Mouse (Mus musculus): ENCODE measurements around the gene Psmc3. TPM values are rescaled to one million over a fixed set of nuclear protein-coding genes. Genes with fewer than 3 reads are reported as not detected.

The Psmc3 gene
- polyA plus RNA-seq, 1 experiment from 2014 or later = 298 TPM

- no peaks in the 10 kb centered on the region for H3K4me1 ChIP-seq (replicated peaks; ENCODE audit: control insufficient read depth, insufficient read depth, low read length)
- H3K4me3 ChIP-seq (ENCODE audit: low read length) = no peak overlapping the region
- peaks cover 35% of the 10 kb centered on the region for H3K36me3 ChIP-seq (ENCODE audit: control insufficient read depth, insufficient read depth, low read length)
- 89% methylated on average over 16 of the region's 16 CpGs for WGBS
- ATAC-seq (ENCODE audit: low read depth) = no peak
- no peak overlapping the region for H3K27ac ChIP-seq (ENCODE audit: low read length)
- no peaks in the 10 kb centered on the region for H3K27me3 ChIP-seq (ENCODE audit: control insufficient read depth, insufficient read depth, low read depth, low read length)
- no peak overlapping the region for H3K9ac ChIP-seq (ENCODE audit: low read length)
- H3K9me3 ChIP-seq (ENCODE audit: control insufficient read depth, low read length) = no peaks in the 10 kb centered on the region
- no peak overlapping the region for H3K4me2 ChIP-seq (ENCODE audit: low read depth, low read length)
These were observed 9.2 kb downstream of the Psmc3 start for GRCm38 (mm10) chr2:91062779-91063606.

- Histone ChIP-seq H3K9me3 (ENCODE audit: control insufficient read depth, low read length) (no peaks in the 10 kb centered on the region), H3K4me3 (ENCODE audit: low read length) (no peak overlapping the region), H3K4me2 (ENCODE audit: low read depth, low read length) (no peak overlapping the region), H3K27me3 (ENCODE audit: control insufficient read depth, insufficient read depth, low read depth, low read length) (no peaks in the 10 kb centered on the region), H3K4me1 (replicated peaks; ENCODE audit: control insufficient read depth, insufficient read depth, low read length) (peaks cover 11% of the 10 kb centered on the region), H3K9ac (ENCODE audit: low read length) (no peak overlapping the region), H3K36me3 (ENCODE audit: control insufficient read depth, insufficient read depth, low read length) (peaks cover 25% of the 10 kb centered on the region), H3K27ac (ENCODE audit: low read length) (no peak overlapping the region)
- WGBS = 84% methylated on average over 6 of the region's 6 CpGs
- ATAC-seq (ENCODE audit: low read depth) = no peak
These were observed 10.4 kb downstream of the Psmc3 start for GRCm38 (mm10) chr2:91064211-91064610.

GRCm38 (mm10) chr2:91065544-91065943 lies 11.7 kb downstream of the Psmc3 start:
- Histone ChIP-seq H3K9ac (ENCODE audit: low read length) (no peak overlapping the region), H3K4me1 (replicated peaks; ENCODE audit: control insufficient read depth, insufficient read depth, low read length) (peaks cover 15% of the 10 kb centered on the region), H3K27ac (ENCODE audit: low read length) (no peak overlapping the region), H3K27me3 (ENCODE audit: control insufficient read depth, insufficient read depth, low read depth, low read length) (no peaks in the 10 kb centered on the region), H3K36me3 (ENCODE audit: control insufficient read depth, insufficient read depth, low read length) (peaks cover 20% of the 10 kb centered on the region), H3K4me2 (ENCODE audit: low read depth, low read length) (no peak overlapping the region), H3K4me3 (ENCODE audit: low read length) (no peak overlapping the region), H3K9me3 (ENCODE audit: control insufficient read depth, low read length) (no peaks in the 10 kb centered on the region)
- WGBS = 54% methylated on average over 3 of the region's 3 CpGs
- ATAC-seq (ENCODE audit: low read depth) = no peak

DNA sequence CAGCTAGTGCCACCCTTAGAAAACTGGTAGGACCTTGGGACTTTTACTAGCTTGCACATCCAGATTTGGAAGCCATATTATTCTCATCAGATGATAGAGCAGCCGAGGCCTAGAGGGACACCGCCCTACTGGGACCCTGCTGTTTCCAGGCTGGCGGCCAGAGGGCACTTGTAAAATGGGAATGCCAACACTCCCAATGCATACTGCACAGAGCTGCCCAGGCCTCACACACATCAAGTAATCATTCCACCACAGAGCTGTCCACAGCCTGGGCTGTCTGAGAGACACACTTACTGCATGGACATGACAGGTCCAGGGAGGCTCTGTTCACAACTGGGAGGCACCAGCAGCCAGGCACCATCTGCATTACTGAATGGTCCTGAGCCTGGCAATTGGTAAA lies 12.6 kb downstream of the Psmc3 start:
- no peak for ATAC-seq (ENCODE audit: low read depth)
- WGBS = 84% methylated on average over 3 of the region's 3 CpGs
- H3K27ac ChIP-seq (ENCODE audit: low read length) = no peak overlapping the region

GRCm38 (mm10) chr2:91068162-91068871 lies 14.5 kb downstream of the Psmc3 start:
- Histone ChIP-seq H3K27ac (ENCODE audit: low read length) (no peak overlapping the region), H3K27me3 (ENCODE audit: control insufficient read depth, insufficient read depth, low read depth, low read length) (no peaks in the 10 kb centered on the region), H3K36me3 (ENCODE audit: control insufficient read depth, insufficient read depth, low read length) (peaks cover 5% of the 10 kb centered on the region), H3K4me1 (replicated peaks; ENCODE audit: control insufficient read depth, insufficient read depth, low read length) (peaks cover 20% of the 10 kb centered on the region), H3K9ac (ENCODE audit: low read length) (peak overlapping the region; percentile 53), H3K9me3 (ENCODE audit: control insufficient read depth, low read length) (no peaks in the 10 kb centered on the region), H3K4me2 (ENCODE audit: low read depth, low read length) (peak overlapping the region; percentile 83; the same call in 1 of the 2 replicates), H3K4me3 (ENCODE audit: low read length) (peak overlapping the region; percentile 68)
- ATAC-seq (ENCODE audit: low read depth) = no peak
- 53% methylated on average over 13 of the region's 13 CpGs for WGBS

More for the DNA sequence above, 12.6 kb downstream of the Psmc3 start:
- no peak overlapping the region for H3K4me3 ChIP-seq (ENCODE audit: low read length)
- H3K9ac ChIP-seq (ENCODE audit: low read length) = no peak overlapping the region
- H3K9me3 ChIP-seq (ENCODE audit: control insufficient read depth, low read length) = no peaks in the 10 kb centered on the region
- H3K27me3 ChIP-seq (ENCODE audit: control insufficient read depth, insufficient read depth, low read depth, low read length) = no peaks in the 10 kb centered on the region
- H3K4me1 ChIP-seq (replicated peaks; ENCODE audit: control insufficient read depth, insufficient read depth, low read length) = peaks cover 20% of the 10 kb centered on the region
- no peak overlapping the region for H3K4me2 ChIP-seq (ENCODE audit: low read depth, low read length)
- H3K36me3 ChIP-seq (ENCODE audit: control insufficient read depth, insufficient read depth, low read length) = peaks cover 14% of the 10 kb centered on the region

- 37% methylated on average over 6 of the region's 6 CpGs for WGBS
- H3K9ac ChIP-seq (ENCODE audit: low read length) = peak overlapping the region; percentile 53
- no peak for ATAC-seq (ENCODE audit: low read depth)
These were observed 15.0 kb downstream of the Psmc3 start for GRCm38 (mm10) chr2:91068872-91069165.

GRCm38 (mm10) chr2:91069306-91070000 lies 15.6 kb downstream of the Psmc3 start:
- 5% methylated on average over 14 of the region's 14 CpGs for WGBS
- H3K36me3 ChIP-seq (ENCODE audit: control insufficient read depth, insufficient read depth, low read length) = peaks cover 2% of the 10 kb centered on the region
- no peaks in the 10 kb centered on the region for H3K27me3 ChIP-seq (ENCODE audit: control insufficient read depth, insufficient read depth, low read depth, low read length)
- peak overlapping the region; percentile 68 for H3K4me3 ChIP-seq (ENCODE audit: low read length)
- H3K9me3 ChIP-seq (ENCODE audit: control insufficient read depth, low read length) = no peaks in the 10 kb centered on the region
- peak overlapping the region; percentile 83 for H3K4me2 ChIP-seq (ENCODE audit: low read depth, low read length)
- H3K9ac ChIP-seq (ENCODE audit: low read length) = peak overlapping the region; percentile 64
- H3K27ac ChIP-seq (ENCODE audit: low read length) = peak overlapping the region; percentile 84
- ATAC-seq (ENCODE audit: low read depth) = peak; percentile 5; the same call in 1 of the 2 replicates
- peaks cover 20% of the 10 kb centered on the region for H3K4me1 ChIP-seq (replicated peaks; ENCODE audit: control insufficient read depth, insufficient read depth, low read length)

More at GRCm38 (mm10) chr2:91068872-91069165, 15.0 kb downstream of the Psmc3 start:
- Histone ChIP-seq H3K4me1 (replicated peaks; ENCODE audit: control insufficient read depth, insufficient read depth, low read length) (peaks cover 20% of the 10 kb centered on the region), H3K36me3 (ENCODE audit: control insufficient read depth, insufficient read depth, low read length) (peaks cover 2% of the 10 kb centered on the region), H3K4me3 (ENCODE audit: low read length) (peak overlapping the region; percentile 68), H3K4me2 (ENCODE audit: low read depth, low read length) (peak overlapping the region; percentile 83), H3K27me3 (ENCODE audit: control insufficient read depth, insufficient read depth, low read depth, low read length) (no peaks in the 10 kb centered on the region), H3K27ac (ENCODE audit: low read length) (no peak overlapping the region), H3K9me3 (ENCODE audit: control insufficient read depth, low read length) (no peaks in the 10 kb centered on the region)

GRCm38 (mm10) chr2:91070076-91070800 lies 16.4 kb downstream of the Psmc3 start, which contains the start of gene Slc39a13:
Gene Slc39a13 (minus strand): TSS chr2:91070417.
- H3K4me3 ChIP-seq (ENCODE audit: low read length) = peak within 1 kb of the TSS; percentile 68
- WGBS = 2% methylated on average over 61 of the region's 69 CpGs
- H3K9me3 ChIP-seq (ENCODE audit: control insufficient read depth, low read length) = no peaks in the 10 kb centered on the region
- H3K9ac ChIP-seq (ENCODE audit: low read length) = peak within 1 kb of the TSS; percentile 64
- H3K27me3 ChIP-seq (ENCODE audit: control insufficient read depth, insufficient read depth, low read depth, low read length) = no peaks in the 10 kb centered on the region
- H3K4me2 ChIP-seq (ENCODE audit: low read depth, low read length) = peak within 1 kb of the TSS; percentile 83
- ATAC-seq (ENCODE audit: low read depth) = peak; percentile 97
- H3K4me1 ChIP-seq (replicated peaks; ENCODE audit: control insufficient read depth, insufficient read depth, low read length) = peaks cover 20% of the 10 kb centered on the region
- no peaks in the 10 kb centered on the region for H3K36me3 ChIP-seq (ENCODE audit: control insufficient read depth, insufficient read depth, low read length)
- H3K27ac ChIP-seq (ENCODE audit: low read length) = peak within 1 kb of the TSS; percentile 84

Data from lung, embryonic 16.5 days (tissue).